Mouse (Mus musculus): ENCODE results near the gene Tmod4.

Gene Tmod4

DNA sequence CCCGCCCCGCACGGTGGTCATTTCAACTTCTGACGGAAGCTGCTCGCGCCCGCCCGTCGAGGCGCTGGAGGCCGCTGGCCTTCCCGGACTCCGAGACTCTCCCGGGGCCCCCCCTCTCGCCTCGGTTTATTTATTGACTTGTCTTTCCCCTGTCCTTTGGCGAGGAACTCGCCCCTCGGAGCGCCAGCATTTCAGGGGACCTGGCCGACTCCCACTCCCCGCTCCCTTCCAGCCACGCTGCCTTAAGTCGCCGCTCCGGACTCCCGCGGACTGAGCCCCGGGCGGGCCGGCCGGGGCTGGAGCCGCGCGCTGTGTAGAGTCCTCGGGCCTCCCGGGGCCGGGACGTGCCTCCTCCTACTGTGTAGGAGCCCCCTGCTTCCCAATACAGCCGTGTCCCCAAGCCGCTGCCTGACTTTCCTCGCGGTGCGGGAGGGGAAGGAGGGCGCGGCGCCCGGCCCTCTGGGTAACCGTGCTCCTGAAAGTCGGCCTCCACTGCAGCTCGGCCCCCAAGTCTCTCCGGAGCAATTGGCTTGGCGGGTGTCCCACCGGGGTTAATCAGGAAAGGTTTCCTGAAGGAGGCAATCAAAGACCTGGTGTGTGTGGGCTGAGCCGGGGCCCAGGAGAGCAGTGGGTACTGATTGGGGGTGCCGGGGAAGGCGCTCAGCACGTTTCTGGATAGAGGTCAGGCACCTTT lies 49.1 kb downstream of the Tmod4 start:
- no peak for DNase-seq (ENCODE audit: low spot score)

DNA sequence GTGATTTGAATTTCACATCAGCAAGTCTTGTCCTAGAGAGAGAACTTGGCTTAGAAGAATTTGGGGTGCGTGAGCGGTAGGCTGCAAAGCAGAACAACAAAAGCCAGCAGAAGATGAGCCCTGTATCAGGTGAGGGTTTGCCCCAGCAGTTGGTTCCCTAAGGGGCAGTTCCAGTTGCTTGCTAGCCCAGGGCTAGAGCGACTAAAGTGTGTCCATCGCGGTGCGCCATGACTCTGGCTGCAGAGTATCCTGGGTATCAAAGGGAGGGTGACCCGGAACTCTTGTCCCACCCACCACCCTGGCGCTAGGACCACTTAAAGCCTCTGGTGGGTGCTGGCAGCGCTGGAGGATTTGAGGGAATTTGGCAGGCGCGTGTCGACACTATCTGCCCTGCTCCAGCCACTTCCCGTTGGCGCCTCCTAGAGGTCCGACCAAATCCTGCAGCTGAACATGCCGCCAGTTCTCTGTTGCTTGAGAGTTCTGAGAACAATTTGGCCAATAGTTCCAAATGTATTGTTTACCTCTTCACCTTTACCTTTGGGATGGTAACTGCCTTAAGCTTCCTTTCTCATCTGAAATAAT lies 49.8 kb downstream of the Tmod4 start:
- peak; percentile 75 for DNase-seq (ENCODE audit: low spot score)

DNA sequence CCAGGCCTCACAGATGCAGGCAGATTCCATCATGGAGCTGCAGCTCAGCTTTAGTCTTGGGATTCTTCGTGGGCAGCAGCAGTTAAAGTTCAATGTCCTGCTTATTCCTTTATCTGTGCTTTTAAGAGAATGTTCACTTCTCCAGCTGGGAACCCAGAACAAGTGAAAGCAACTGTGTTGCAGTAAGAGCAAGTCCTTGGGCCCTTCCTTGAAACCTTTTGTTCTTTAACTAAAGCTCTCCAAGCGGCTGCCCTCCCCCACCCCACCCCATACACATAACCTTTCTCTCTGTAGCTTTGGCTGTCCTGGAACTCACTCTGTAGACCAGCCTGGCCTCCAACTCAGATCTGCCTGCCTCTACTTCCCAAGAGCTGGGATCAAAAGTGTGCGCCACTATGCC lies 52.2 kb downstream of the Tmod4 start:
- no peak for DNase-seq (ENCODE audit: low spot score)

DNA sequence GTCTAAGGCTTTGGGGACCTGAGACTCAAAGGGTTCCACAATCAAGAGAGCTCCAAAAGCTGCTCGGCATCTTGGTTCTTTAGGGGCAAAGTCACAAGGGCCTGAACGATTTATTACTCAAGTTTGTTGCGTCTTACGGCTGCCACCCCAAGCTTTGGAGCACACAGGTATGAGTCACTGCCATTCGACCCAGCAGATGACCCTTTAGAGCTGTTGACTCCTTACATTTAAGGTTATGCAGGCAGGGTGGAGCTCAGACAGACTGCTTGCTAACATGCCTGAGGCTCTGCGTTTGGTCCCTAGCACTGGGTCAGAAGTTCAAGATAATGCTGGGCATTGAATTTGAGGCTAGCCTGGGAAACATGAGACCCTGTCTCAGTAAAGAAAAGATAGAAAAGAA lies 53.3 kb downstream of the Tmod4 start:
- no peak for DNase-seq (ENCODE audit: low spot score)

Measured in spleen, adult 12 weeks (tissue).